Mouse (Mus musculus) gastrocnemius, postnatal 25 days (tissue): ENCODE measurements around the gene Ppp4r1. TPM values are rescaled to one million over a fixed set of nuclear protein-coding genes. Genes with fewer than 3 reads are reported as not detected.

Source experiments
- DNase-seq: peaks from one replicate; pipeline ENCODE4 v3.0.0; 2022
- total RNA-seq, 2 experiments: library from RNA; stranded (reverse); gene quantifications; 1 replicate in 1 of 2; 2 replicates in 1 of 2; pipeline ENCODE4 v1.2.3; 2021

The Ppp4r1 gene
- total RNA-seq, 2 experiments from 2014 or later = 19.9 to 24.3 TPM

- peak; percentile 89 for DNase-seq
Observed at GRCm38 (mm10) chr17:65771951-65772934, 10.1 kb upstream of the Ppp4r1 start, which contains the start of gene Rab31. TSS of gene Rab31 (minus strand) at chr17:65772752.

- DNase-seq = no peak
Observed at GRCm38 (mm10) chr17:65773617-65774016, 8.8 kb upstream of the Ppp4r1 start.

- DNase-seq = no peak
Observed at GRCm38 (mm10) chr17:65774439-65774838, 7.9 kb upstream of the Ppp4r1 start.

GRCm38 (mm10) chr17:65776228-65776627, 6.1 kb upstream of the Ppp4r1 start:
- DNase-seq = no peak

- DNase-seq = no peak
Observed at GRCm38 (mm10) chr17:65777461-65777860, 4.9 kb upstream of the Ppp4r1 start.

- DNase-seq = no peak
Observed at GRCm38 (mm10) chr17:65780970-65781369, 1.4 kb upstream of the Ppp4r1 start.

GRCm38 (mm10) chr17:65783182-65784161, 1.1 kb downstream of the Ppp4r1 start:
- DNase-seq = peak; percentile 80

GRCm38 (mm10) chr17:65784610-65785140, 2.3 kb downstream of the Ppp4r1 start:
- no peak for DNase-seq

- DNase-seq = no peak
Observed at GRCm38 (mm10) chr17:65785707-65786106, 3.3 kb downstream of the Ppp4r1 start.

GRCm38 (mm10) chr17:65786225-65786624, 3.9 kb downstream of the Ppp4r1 start:
- no peak for DNase-seq

GRCm38 (mm10) chr17:65787261-65787660, 4.9 kb downstream of the Ppp4r1 start:
- no peak for DNase-seq

GRCm38 (mm10) chr17:65788542-65789291, 6.3 kb downstream of the Ppp4r1 start:
- peak; percentile 67 for DNase-seq

- peak; percentile 43 for DNase-seq
Observed at GRCm38 (mm10) chr17:65789576-65789975, 7.2 kb downstream of the Ppp4r1 start.

GRCm38 (mm10) chr17:65791161-65791560, 8.8 kb downstream of the Ppp4r1 start:
- DNase-seq = no peak

GRCm38 (mm10) chr17:65793307-65793930, 11.0 kb downstream of the Ppp4r1 start:
- no peak for DNase-seq

GRCm38 (mm10) chr17:65794096-65794850, 11.9 kb downstream of the Ppp4r1 start:
- no peak for DNase-seq

GRCm38 (mm10) chr17:65796056-65796455, 13.7 kb downstream of the Ppp4r1 start:
- DNase-seq = no peak

- DNase-seq = no peak
Observed at GRCm38 (mm10) chr17:65798446-65798845, 16.1 kb downstream of the Ppp4r1 start.

GRCm38 (mm10) chr17:65799353-65799752, 17.0 kb downstream of the Ppp4r1 start:
- DNase-seq = no peak

- DNase-seq = no peak
Observed at GRCm38 (mm10) chr17:65800451-65800850, 18.1 kb downstream of the Ppp4r1 start.
